Mouse (Mus musculus) embryonic facial prominence, embryonic 10.5 days (tissue): Measurements from ENCODE around the gene Uvrag. TPM values are rescaled to one million over a fixed set of nuclear protein-coding genes. Genes with fewer than 3 reads are reported as not detected.

Experiments
- DNase-seq: peaks from one replicate; pipeline ENCODE4 v3.0.0-alpha.2; 2017; ENCODE audit warnings: low spot score
- H3K27ac ChIP-seq: fragments of 300-500 bp; sonication (generic); replicated peaks from 2 replicates; pipeline ENCODE4 v1.5.1; 2016; ENCODE audit warnings: mild to moderate bottlenecking
- H3K27me3 ChIP-seq: fragments of 300-500 bp; sonication (generic); replicated peaks from 2 replicates; pipeline ENCODE4 v1.6.1; 2016; ENCODE audit warnings: low read depth, mild to moderate bottlenecking; ENCODE audit not compliant: poor library complexity, severe bottlenecking
- H3K36me3 ChIP-seq: fragments of 300-500 bp; sonication (generic); replicated peaks from 2 replicates; pipeline ENCODE4 v1.6.1; 2016; ENCODE audit warnings: mild to moderate bottlenecking, moderate library complexity
- H3K4me1 ChIP-seq: fragments of 300-500 bp; sonication (generic); 2 replicates; pipeline ENCODE4 v1.6.1; 2016
- H3K4me3 ChIP-seq: fragments of 300-500 bp; sonication (generic); 2 replicates; pipeline ENCODE4 v1.5.1; 2016; ENCODE audit warnings: mild to moderate bottlenecking, moderate library complexity
- H3K9me3 ChIP-seq: fragments of 300-500 bp; sonication (generic); 2 replicates; pipeline ENCODE4 v1.6.1; 2016; ENCODE audit warnings: mild to moderate bottlenecking
- WGBS: fragments of 180-500 bp; shearing (Covaris S2); methylation state at CpG from one replicate; pipeline ENCODE4 v1.1.7; 2016; 5-methylcytosine and 5-hydroxymethylcytosine counted together
- polyA plus RNA-seq: library from polyadenylated mRNA; unstranded; fragments of >200 nt; fragmentation: Nextera tagmentation; extraction: Ambion mirVana; gene quantifications from 2 replicates; pipeline ENCODE4 v1.2.1, GENCODE M21; 2016

The Uvrag gene
- polyA plus RNA-seq, 1 experiment from 2014 or later = 11.0 TPM

- 0 out of 2 replicates have a peak overlapping the region, but pooled peaks have one; percentile 20 for H3K27ac ChIP-seq
- H3K27me3 ChIP-seq = peaks cover 16% of the 10 kb centered on the region; the same call in 1 of the 2 replicates
- no peaks in the 10 kb centered on the region for H3K36me3 ChIP-seq
- H3K4me1 ChIP-seq = peaks cover 43% of the 10 kb centered on the region
- 89% methylated on average over 5 of the region's 5 CpGs for WGBS
- H3K9me3 ChIP-seq = no peaks in the 10 kb centered on the region
- DNase-seq = no peak
- no peak overlapping the region for H3K4me3 ChIP-seq
Observed at GRCm38 (mm10) chr7:98894305-98894704, 246.6 kb downstream of the Uvrag start.

DNA sequence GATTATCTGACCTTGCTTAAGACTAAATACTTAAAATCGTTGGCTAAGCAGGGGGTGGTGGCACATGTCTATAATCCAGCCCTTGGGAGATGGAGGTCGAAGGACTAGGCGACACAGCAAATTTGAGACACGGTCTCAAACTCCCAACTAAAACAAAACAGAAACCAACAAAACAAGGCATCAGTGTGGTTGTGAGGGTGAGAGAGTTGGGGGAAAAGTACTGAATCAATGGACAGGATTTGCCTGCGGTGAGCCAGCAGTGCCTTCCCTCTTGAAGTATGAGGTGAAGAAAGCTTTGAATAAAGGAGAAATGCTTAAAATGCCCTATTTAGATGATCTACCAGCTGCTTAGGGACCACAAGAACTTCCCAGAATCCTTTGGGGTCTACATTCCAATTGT is 247.8 kb downstream of the Uvrag start:
- WGBS = 86% methylated on average over 5 of the region's 5 CpGs
- Histone ChIP-seq H3K4me1 (peaks cover 49% of the 10 kb centered on the region), H3K4me3 (no peak overlapping the region), H3K36me3 (peaks cover 2% of the 10 kb centered on the region; the same call in 1 of the 2 replicates), H3K27me3 (peaks cover 12% of the 10 kb centered on the region), H3K9me3 (no peaks in the 10 kb centered on the region), H3K27ac (no peak overlapping the region)
- DNase-seq = no peak

DNA sequence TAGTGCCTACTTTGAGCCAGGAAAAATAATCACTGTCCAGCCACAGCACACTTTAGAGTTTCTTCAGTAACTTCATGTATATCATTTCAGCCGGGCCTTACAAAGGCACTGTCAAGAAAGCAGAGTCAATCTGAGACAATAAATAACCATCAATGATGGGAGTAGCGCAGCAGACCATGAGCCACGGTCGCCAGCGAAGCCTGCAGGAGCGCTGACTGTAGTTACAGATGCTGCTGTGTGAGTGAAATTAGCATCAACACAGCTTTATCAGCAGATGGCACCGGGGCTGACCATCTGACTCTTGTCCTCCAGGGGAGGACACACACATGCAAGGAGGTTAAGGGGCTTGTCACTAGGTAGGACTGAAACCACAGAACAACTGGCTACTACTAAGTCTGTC is 251.7 kb downstream of the Uvrag start:
- WGBS = 84% methylated on average over 7 of the region's 7 CpGs
- H3K27ac ChIP-seq = no peak overlapping the region
- peaks cover 30% of the 10 kb centered on the region for H3K4me1 ChIP-seq
- no peak overlapping the region for H3K4me3 ChIP-seq
- no peaks in the 10 kb centered on the region for H3K9me3 ChIP-seq
- DNase-seq = no peak
- peaks cover 13% of the 10 kb centered on the region for H3K27me3 ChIP-seq
- peaks cover 7% of the 10 kb centered on the region; the same call in 1 of the 2 replicates for H3K36me3 ChIP-seq

DNA sequence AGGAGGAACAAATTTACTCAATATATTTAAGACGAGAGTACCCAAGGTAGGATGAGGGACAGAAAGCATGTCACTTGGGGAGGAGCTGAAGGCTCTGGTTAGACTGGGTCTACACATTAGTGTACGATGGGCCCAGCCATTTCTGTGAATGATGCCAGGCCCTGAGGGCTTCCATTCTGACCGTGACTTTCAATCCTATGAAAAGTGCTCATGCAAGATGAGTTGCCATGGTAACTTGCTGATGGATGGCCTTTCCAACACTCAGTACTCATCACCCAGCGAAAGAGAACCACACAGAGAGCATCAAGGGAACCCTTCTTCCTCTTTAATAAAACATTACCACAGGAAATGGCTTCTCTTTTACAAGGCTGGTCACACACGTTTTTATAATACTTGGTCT is 252.1 kb downstream of the Uvrag start:
- no peak for DNase-seq
- WGBS = 69% methylated on average over 5 of the region's 5 CpGs
- no peaks in the 10 kb centered on the region for H3K9me3 ChIP-seq
- no peak overlapping the region for H3K4me3 ChIP-seq
- no peak overlapping the region for H3K27ac ChIP-seq
- peaks cover 11% of the 10 kb centered on the region for H3K27me3 ChIP-seq
- H3K36me3 ChIP-seq = peaks cover 7% of the 10 kb centered on the region; the same call in 1 of the 2 replicates
- peaks cover 27% of the 10 kb centered on the region for H3K4me1 ChIP-seq

DNA sequence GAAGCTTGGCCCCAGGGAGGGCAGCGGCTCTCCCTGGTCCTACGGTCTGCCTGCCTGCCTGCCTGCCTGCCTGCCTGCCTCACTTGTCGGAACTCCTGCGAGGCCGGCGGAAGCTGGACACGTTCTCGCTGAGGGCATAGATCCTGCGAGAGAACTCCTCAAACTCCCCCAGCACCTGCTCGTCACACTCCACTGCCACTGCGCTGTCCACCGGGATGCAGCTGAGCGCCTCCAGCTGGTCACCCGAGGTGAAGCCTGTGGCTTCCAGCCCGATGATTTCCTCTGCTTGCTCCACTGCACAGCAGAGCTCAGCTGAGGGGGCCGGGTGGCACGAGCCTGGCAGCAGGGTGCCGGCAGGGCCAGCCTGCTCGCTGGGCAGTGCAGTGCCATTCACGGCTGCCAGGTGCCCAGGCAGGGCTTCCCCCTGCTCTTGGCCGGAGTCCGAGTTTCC is 253.1 kb downstream of the Uvrag start:
- Histone ChIP-seq H3K4me1 (peaks cover 27% of the 10 kb centered on the region), H3K27me3 (peaks cover 6% of the 10 kb centered on the region), H3K9me3 (no peaks in the 10 kb centered on the region), H3K27ac (0 out of 2 replicates have a peak overlapping the region, but pooled peaks have one; percentile 11), H3K36me3 (peaks cover 7% of the 10 kb centered on the region; the same call in 1 of the 2 replicates), H3K4me3 (no peak overlapping the region)
- 52% methylated on average over 22 of the region's 22 CpGs for WGBS
- DNase-seq = peak; percentile 50

- WGBS = 70% methylated on average over 4 of the region's 4 CpGs
- H3K9me3 ChIP-seq = no peaks in the 10 kb centered on the region
- no peak overlapping the region for H3K4me3 ChIP-seq
- H3K4me1 ChIP-seq = peaks cover 16% of the 10 kb centered on the region
- H3K27ac ChIP-seq = no peak overlapping the region
- DNase-seq = no peak
- H3K27me3 ChIP-seq = peaks cover 14% of the 10 kb centered on the region
- no peaks in the 10 kb centered on the region for H3K36me3 ChIP-seq
Observed at GRCm38 (mm10) chr7:98881887-98882286, 259.1 kb downstream of the Uvrag start.

DNA sequence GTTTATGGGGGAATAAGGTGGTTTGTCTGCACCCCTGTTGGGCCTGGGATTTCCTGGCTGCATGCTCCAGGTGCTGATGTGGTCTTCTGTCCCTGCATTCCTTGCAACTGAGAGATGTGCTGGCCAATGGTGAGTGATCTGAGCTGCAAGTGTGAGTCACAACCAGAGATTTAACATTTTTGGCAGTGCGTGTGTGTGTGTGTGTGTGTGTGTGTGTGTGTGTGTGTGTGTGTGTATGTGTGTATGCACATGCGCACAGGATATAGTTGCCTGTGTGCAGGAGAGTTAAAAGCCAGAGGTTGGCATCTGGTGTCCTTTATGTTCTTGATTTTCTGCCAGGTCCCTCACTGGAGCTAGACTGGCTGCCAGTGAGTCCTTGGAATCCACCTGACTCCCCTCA is 261.8 kb downstream of the Uvrag start:
- DNase-seq = no peak
- Histone ChIP-seq H3K27me3 (peaks cover 38% of the 10 kb centered on the region), H3K9me3 (no peaks in the 10 kb centered on the region), H3K4me1 (peaks cover 35% of the 10 kb centered on the region), H3K36me3 (no peaks in the 10 kb centered on the region), H3K27ac (no peak overlapping the region), H3K4me3 (no peak overlapping the region)
- 96% methylated on average over 2 of the region's 2 CpGs for WGBS

DNA sequence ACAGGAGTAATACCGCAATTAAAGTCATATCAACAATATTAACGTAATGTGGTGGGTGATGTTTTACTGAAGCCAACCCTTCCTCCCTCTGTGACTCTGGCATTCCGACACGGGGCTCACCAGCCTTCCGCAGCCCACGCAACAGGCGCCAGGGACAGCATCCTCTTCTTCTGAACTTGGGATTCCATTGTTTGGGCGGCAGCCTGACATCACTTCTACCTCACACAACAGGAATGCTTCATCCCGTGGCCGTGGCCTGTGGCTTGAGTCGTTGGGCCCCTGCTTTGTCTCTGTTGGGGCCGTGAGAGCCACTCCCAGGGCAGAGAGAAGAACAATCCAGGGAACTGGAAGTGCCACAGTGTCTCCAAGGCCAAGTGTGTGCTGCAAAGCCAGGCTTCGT is 264.8 kb downstream of the Uvrag start:
- no peak for DNase-seq
- no peaks in the 10 kb centered on the region for H3K9me3 ChIP-seq
- H3K4me3 ChIP-seq = 0 out of 2 replicates have a peak overlapping the region, but pooled peaks have one; percentile 26
- peaks cover 63% of the 10 kb centered on the region for H3K27me3 ChIP-seq
- H3K36me3 ChIP-seq = no peaks in the 10 kb centered on the region
- peak overlapping the region; percentile 72 for H3K27ac ChIP-seq
- WGBS = 37% methylated on average over 13 of the region's 13 CpGs
- H3K4me1 ChIP-seq = peaks cover 44% of the 10 kb centered on the region

- Histone ChIP-seq H3K36me3 (no peaks in the 10 kb centered on the region), H3K4me1 (peaks cover 50% of the 10 kb centered on the region), H3K9me3 (no peaks in the 10 kb centered on the region), H3K4me3 (no peak overlapping the region), H3K27ac (peak overlapping the region; percentile 67; the same call in 1 of the 2 replicates), H3K27me3 (peaks cover 69% of the 10 kb centered on the region)
- 28% methylated on average over 13 of the region's 13 CpGs for WGBS
- no peak for DNase-seq
Observed at GRCm38 (mm10) chr7:98875390-98875990, 265.5 kb downstream of the Uvrag start.

DNA sequence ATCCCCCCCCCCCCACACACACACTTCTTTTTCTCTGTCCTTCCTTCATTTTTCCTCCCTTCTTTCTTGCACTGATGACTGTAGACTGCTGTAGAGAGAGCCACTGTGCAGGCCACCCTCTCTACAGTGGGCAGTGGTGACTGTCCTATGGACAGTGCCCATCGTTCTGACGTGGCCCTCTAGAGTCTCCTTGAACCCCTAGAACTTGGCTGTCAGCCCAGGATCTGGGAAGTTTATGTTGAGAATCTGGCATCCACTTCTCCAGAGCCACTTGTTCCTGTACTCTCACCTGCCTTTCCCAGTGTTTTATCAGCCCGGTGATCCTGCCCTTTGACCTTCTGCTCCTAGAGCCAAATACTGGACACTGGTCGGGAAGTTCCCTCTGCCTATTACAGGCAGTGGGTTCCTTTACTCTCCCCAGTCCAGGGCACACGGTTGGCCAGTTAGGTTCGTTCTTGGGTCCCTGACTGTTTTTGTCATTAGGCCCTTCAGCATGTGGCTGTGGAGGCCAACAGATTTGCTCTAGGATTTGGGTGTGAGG is 266.5 kb downstream of the Uvrag start:
- 63% methylated on average over 6 of the region's 6 CpGs for WGBS
- DNase-seq = no peak
- Histone ChIP-seq H3K4me1 (peaks cover 59% of the 10 kb centered on the region), H3K36me3 (no peaks in the 10 kb centered on the region), H3K9me3 (no peaks in the 10 kb centered on the region), H3K27ac (no peak overlapping the region), H3K4me3 (no peak overlapping the region), H3K27me3 (peaks cover 79% of the 10 kb centered on the region)

- 77% methylated on average over 12 of the region's 12 CpGs for WGBS
- Histone ChIP-seq H3K27me3 (peaks cover 85% of the 10 kb centered on the region), H3K4me3 (no peak overlapping the region), H3K4me1 (peaks cover 65% of the 10 kb centered on the region), H3K36me3 (no peaks in the 10 kb centered on the region), H3K9me3 (no peaks in the 10 kb centered on the region), H3K27ac (no peak overlapping the region)
- no peak for DNase-seq
Observed at GRCm38 (mm10) chr7:98873316-98873715, 267.6 kb downstream of the Uvrag start.

- H3K36me3 ChIP-seq = no peaks in the 10 kb centered on the region
Observed at GRCm38 (mm10) chr7:98871882-98872281, 269.1 kb downstream of the Uvrag start.

GRCm38 (mm10) chr7:98870791-98871190 is 270.1 kb downstream of the Uvrag start:
- H3K36me3 ChIP-seq = no peaks in the 10 kb centered on the region
- no peaks in the 10 kb centered on the region for H3K9me3 ChIP-seq
- DNase-seq = peak; percentile 70
- H3K4me3 ChIP-seq = no peak overlapping the region
- H3K27ac ChIP-seq = peak overlapping the region; percentile 82
- WGBS = 20% methylated on average over 12 of the region's 12 CpGs
- H3K27me3 ChIP-seq = peaks cover 91% of the 10 kb centered on the region
- H3K4me1 ChIP-seq = peaks cover 62% of the 10 kb centered on the region

More at GRCm38 (mm10) chr7:98871882-98872281, 269.1 kb downstream of the Uvrag start:
- Histone ChIP-seq H3K4me3 (no peak overlapping the region), H3K9me3 (no peaks in the 10 kb centered on the region), H3K27me3 (peaks cover 89% of the 10 kb centered on the region), H3K4me1 (peaks cover 66% of the 10 kb centered on the region), H3K27ac (no peak overlapping the region)
- no peak for DNase-seq
- WGBS = 79% methylated on average over 12 of the region's 12 CpGs
